Mouse (Mus musculus) spleen, embryonic (tissue): Measurements from ENCODE around the gene Mia2.

ENCODE experiments used
- CTCF ChIA-PET: fragments of 350-600 bp; sonication (Branson Sonifier 250); formaldehyde crosslinking; loops from one replicate; lab custom pipeline; 2022; lab: Charles Lee

Mia2 gene

GRCm38 (mm10) chr12:59093543-59093942 is 2.1 kb upstream of the Mia2 start:
- CTCF ChIA-PET: no interaction called here

GRCm38 (mm10) chr12:59104771-59105170 is 9.2 kb downstream of the Mia2 start:
- CTCF ChIA-PET: no interaction called here

GRCm38 (mm10) chr12:59105914-59106313 is 10.3 kb downstream of the Mia2 start:
- CTCF ChIA-PET: no interaction called here

- CTCF ChIA-PET: no interaction called here
Measured at GRCm38 (mm10) chr12:59106491-59106890, 10.9 kb downstream of the Mia2 start.

- CTCF ChIA-PET: no interaction called here
Measured at GRCm38 (mm10) chr12:59107926-59108325, 12.3 kb downstream of the Mia2 start.

GRCm38 (mm10) chr12:59117184-59117583 is 21.6 kb downstream of the Mia2 start:
- CTCF ChIA-PET: no interaction called here

- CTCF ChIA-PET: no interaction called here
Measured at GRCm38 (mm10) chr12:59125426-59125825, 29.8 kb downstream of the Mia2 start.

GRCm38 (mm10) chr12:59128501-59128900 is 32.9 kb downstream of the Mia2 start:
- CTCF ChIA-PET: no interaction called here

GRCm38 (mm10) chr12:59129038-59129437 is 33.4 kb downstream of the Mia2 start:
- CTCF ChIA-PET: no interaction called here

GRCm38 (mm10) chr12:59129592-59129991 is 34.0 kb downstream of the Mia2 start:
- CTCF ChIA-PET: no interaction called here

- CTCF ChIA-PET: no interaction called here
Measured at GRCm38 (mm10) chr12:59130249-59130648, 34.6 kb downstream of the Mia2 start.

- CTCF ChIA-PET: no interaction called here
Measured at GRCm38 (mm10) chr12:59130651-59131577, 35.3 kb downstream of the Mia2 start.

GRCm38 (mm10) chr12:59131578-59131946 is 36.0 kb downstream of the Mia2 start:
- CTCF ChIA-PET: no interaction called here

GRCm38 (mm10) chr12:59132462-59132861 is 36.9 kb downstream of the Mia2 start:
- CTCF ChIA-PET: no interaction called here

GRCm38 (mm10) chr12:59132940-59133339 is 37.3 kb downstream of the Mia2 start:
- CTCF ChIA-PET: interaction anchor here (1.5 kb wide), 1 partner anchor 12 kb away, joined by 4 read pairs; no protein-coding TSS in a partner anchor

GRCm38 (mm10) chr12:59133437-59133999 is 37.9 kb downstream of the Mia2 start:
- CTCF ChIA-PET: interaction anchor here (0.7 to 1.5 kb wide), 2 partner anchors 11 to 19 kb away, joined by 4 read pairs; no protein-coding TSS in a partner anchor

- CTCF ChIA-PET: no interaction called here
Measured at GRCm38 (mm10) chr12:59135096-59135495, 39.5 kb downstream of the Mia2 start.

GRCm38 (mm10) chr12:59135533-59136300 is 40.1 kb downstream of the Mia2 start:
- CTCF ChIA-PET: no interaction called here

- CTCF ChIA-PET: no interaction called here
Measured at GRCm38 (mm10) chr12:59137031-59137430, 41.4 kb downstream of the Mia2 start.

GRCm38 (mm10) chr12:59139372-59139771 is 43.8 kb downstream of the Mia2 start:
- CTCF ChIA-PET: no interaction called here

- CTCF ChIA-PET: interaction anchor here (1.1 to 1.2 kb wide), 2 partner anchors 11 to 84 kb away, joined by 4 read pairs; partner anchors contain the start of gene Trappc6b
Measured at GRCm38 (mm10) chr12:59145130-59145529, 49.5 kb downstream of the Mia2 start.

- CTCF ChIA-PET: interaction anchor here (0.6 kb wide), 1 partner anchor 37 kb away, joined by 4 read pairs; no protein-coding TSS in a partner anchor
Measured at GRCm38 (mm10) chr12:59149691-59150090, 54.1 kb downstream of the Mia2 start.
